Mouse (Mus musculus) small intestine, adult 2 months (tissue): Measurements from ENCODE around the gene Zhx3. TPM values are rescaled to one million over a fixed set of nuclear protein-coding genes. Genes with fewer than 3 reads are reported as not detected.

Experiments used
- H3K27ac ChIP-seq: fragments of 200-500 bp; 2 replicates; pipeline ENCODE4 v1.5.1; 2012; ENCODE audit warnings: low read depth, low read length, control low read depth, inconsistent platforms; ENCODE audit not compliant: insufficient read depth
- H3K27me3 ChIP-seq: fragments of 200-500 bp; 2 replicates; pipeline ENCODE4 v1.6.1; 2012; ENCODE audit warnings: mild to moderate bottlenecking, moderate library complexity, low read length, inconsistent platforms; ENCODE audit not compliant: control insufficient read depth, insufficient read depth
- H3K36me3 ChIP-seq: fragments of 200-500 bp; 2 replicates; pipeline ENCODE4 v1.6.1; 2012; ENCODE audit warnings: mild to moderate bottlenecking, low read length, control low read depth, inconsistent platforms; ENCODE audit not compliant: control insufficient read depth, insufficient read depth
- H3K4me1 ChIP-seq: fragments of 200-500 bp; 2 replicates; pipeline ENCODE4 v1.6.1; 2012; ENCODE audit warnings: low read length, inconsistent platforms, mixed read lengths; ENCODE audit not compliant: control insufficient read depth, insufficient read depth, insufficient read length
- H3K4me3 ChIP-seq: fragments of 200-500 bp; 2 replicates; pipeline ENCODE4 v1.5.1; 2012; ENCODE audit warnings: low read depth, mild to moderate bottlenecking, control low read depth, inconsistent platforms, low read length, moderate library complexity
- CTCF ChIP-seq: fragments of 200-500 bp; IDR thresholded peaks from 2 replicates; pipeline ENCODE4 v1.5.1; 2012; ENCODE audit warnings: low read depth, mild to moderate bottlenecking, control low read depth, inconsistent platforms, low read length, moderate library complexity, mixed read lengths; ENCODE audit not compliant: insufficient replicate concordance, insufficient read length; ENCODE audit errors: extremely low read depth
- POLR2A ChIP-seq: fragments of 200-500 bp; IDR thresholded peaks from 2 replicates; pipeline ENCODE4 v1.6.1; 2012; ENCODE audit warnings: low read depth, mild to moderate bottlenecking, control low read depth, inconsistent platforms, low read length, moderate library complexity
- WGBS: fragments of 180-500 bp; shearing (Covaris S2); methylation state at CpG from one replicate; pipeline ENCODE4 v1.1.7; 2018; 5-methylcytosine and 5-hydroxymethylcytosine counted together
- polyA plus RNA-seq: library from polyadenylated mRNA; depleted of rRNA; stranded (reverse); fragments of >200 nt; gene quantifications from 2 replicates; pipeline ENCODE4 v1.2.3, GENCODE M21; 2012

Zhx3 gene
- polyA plus RNA-seq, 1 experiment: 6.2 TPM

GRCm38 (mm10) chr2:160804794-160805527 is 67.8 kb downstream of the Zhx3 start:
- Histone ChIP-seq H3K27me3 (no peaks in the 10 kb centered on the region), H3K4me1 (no peaks in the 10 kb centered on the region; the same call in 1 of the 2 replicates), H3K4me3 (no peak overlapping the region), H3K27ac (peak overlapping the region; percentile 27; the same call in 1 of the 2 replicates), H3K36me3 (no peaks in the 10 kb centered on the region)
- no peak for TF ChIP-seq CTCF
- TF ChIP-seq POLR2A: no peak
- 81% methylated on average over 4 of the region's 4 CpGs for WGBS

- 90% methylated on average over 3 of the region's 3 CpGs for WGBS
- TF ChIP-seq POLR2A (no peak), CTCF (no peak)
- Histone ChIP-seq H3K4me1 (peaks cover 3% of the 10 kb centered on the region; the same call in 1 of the 2 replicates), H3K36me3 (no peaks in the 10 kb centered on the region), H3K27ac (no peak overlapping the region), H3K4me3 (no peak overlapping the region), H3K27me3 (no peaks in the 10 kb centered on the region)
Measured at GRCm38 (mm10) chr2:160802326-160802725, 70.5 kb downstream of the Zhx3 start.

GRCm38 (mm10) chr2:160800967-160801366 is 71.8 kb downstream of the Zhx3 start:
- TF ChIP-seq CTCF: no peak
- no peak for TF ChIP-seq POLR2A
- Histone ChIP-seq H3K27ac (no peak overlapping the region), H3K4me1 (peaks cover 3% of the 10 kb centered on the region; the same call in 1 of the 2 replicates), H3K27me3 (no peaks in the 10 kb centered on the region), H3K4me3 (no peak overlapping the region), H3K36me3 (no peaks in the 10 kb centered on the region)
- 98% methylated on average over 1 of the region's 1 CpGs for WGBS

GRCm38 (mm10) chr2:160798206-160798605 is 74.6 kb downstream of the Zhx3 start:
- WGBS: 40% methylated on average over 1 of the region's 1 CpGs
- no peaks in the 10 kb centered on the region for H3K27me3 ChIP-seq
- TF ChIP-seq POLR2A: no peak
- TF ChIP-seq CTCF: no peak
- peaks cover 3% of the 10 kb centered on the region; the same call in 1 of the 2 replicates for H3K4me1 ChIP-seq
- no peak overlapping the region for H3K4me3 ChIP-seq
- H3K36me3 ChIP-seq: no peaks in the 10 kb centered on the region
- H3K27ac ChIP-seq: no peak overlapping the region

- Histone ChIP-seq H3K27ac (no peak overlapping the region), H3K36me3 (no peaks in the 10 kb centered on the region), H3K27me3 (no peaks in the 10 kb centered on the region), H3K4me3 (no peak overlapping the region), H3K4me1 (peaks cover 3% of the 10 kb centered on the region; the same call in 1 of the 2 replicates)
- WGBS: 18% methylated on average over 2 of the region's 2 CpGs
- no peak for TF ChIP-seq POLR2A
- TF ChIP-seq CTCF: no peak
Measured at GRCm38 (mm10) chr2:160796973-160797372, 75.8 kb downstream of the Zhx3 start.

GRCm38 (mm10) chr2:160793117-160793516 is 79.7 kb downstream of the Zhx3 start:
- TF ChIP-seq CTCF (no peak), POLR2A (no peak)
- Histone ChIP-seq H3K36me3 (no peaks in the 10 kb centered on the region), H3K4me1 (peaks cover 5% of the 10 kb centered on the region; the same call in 1 of the 2 replicates), H3K27me3 (no peaks in the 10 kb centered on the region), H3K27ac (no peak overlapping the region), H3K4me3 (no peak overlapping the region)
- WGBS: 79% methylated on average over 2 of the region's 2 CpGs

- peaks cover 4% of the 10 kb centered on the region; the same call in 1 of the 2 replicates for H3K4me1 ChIP-seq
- H3K36me3 ChIP-seq: no peaks in the 10 kb centered on the region
- no peak for TF ChIP-seq POLR2A
- no peak for TF ChIP-seq CTCF
- no peaks in the 10 kb centered on the region for H3K27me3 ChIP-seq
- no peak overlapping the region for H3K4me3 ChIP-seq
- H3K27ac ChIP-seq: no peak overlapping the region
Measured at GRCm38 (mm10) chr2:160789741-160790140, 83.1 kb downstream of the Zhx3 start.
